Mouse (Mus musculus): Measurements from ENCODE around the gene Taf9.

Gene Taf9

GRCm38 (mm10) chr13:100651439-100652186, at the start of gene Taf9:
Gene Taf9, plus strand, starts transcription at chr13:100651579.
- no peak for DNase-seq

GRCm38 (mm10) chr13:100602239-100602902, 49.0 kb upstream of the Taf9 start:
- no peak for DNase-seq

- DNase-seq = no peak
These were observed 48.2 kb upstream of the Taf9 start for GRCm38 (mm10) chr13:100603031-100603737.

GRCm38 (mm10) chr13:100603738-100604095, 47.7 kb upstream of the Taf9 start:
- DNase-seq = no peak

GRCm38 (mm10) chr13:100605845-100606244, 45.5 kb upstream of the Taf9 start:
- DNase-seq = no peak

GRCm38 (mm10) chr13:100607756-100608155, 43.6 kb upstream of the Taf9 start:
- DNase-seq = no peak

- DNase-seq = no peak
These were observed 40.1 kb upstream of the Taf9 start for GRCm38 (mm10) chr13:100611266-100611665.

- DNase-seq = peak; percentile 73
These were observed 39.1 kb upstream of the Taf9 start for GRCm38 (mm10) chr13:100612251-100612650.

GRCm38 (mm10) chr13:100612903-100613302, 38.5 kb upstream of the Taf9 start:
- no peak for DNase-seq

GRCm38 (mm10) chr13:100616181-100617087, 34.9 kb upstream of the Taf9 start, which contains the start of gene Marveld2:
Gene Marveld2, minus strand, starts transcription at chr13:100616971.
- peak; percentile 88 for DNase-seq

- peak; percentile 58 for DNase-seq
These were observed 33.8 kb upstream of the Taf9 start for GRCm38 (mm10) chr13:100617583-100617982.

GRCm38 (mm10) chr13:100622241-100622640, 29.1 kb upstream of the Taf9 start:
- DNase-seq = no peak

GRCm38 (mm10) chr13:100634106-100634691, 17.2 kb upstream of the Taf9 start:
- DNase-seq = no peak

GRCm38 (mm10) chr13:100642471-100643209, 8.7 kb upstream of the Taf9 start:
- no peak for DNase-seq

GRCm38 (mm10) chr13:100648223-100648622, 3.2 kb upstream of the Taf9 start:
- no peak for DNase-seq

- peak; percentile 95 for DNase-seq
These were observed 585 bp upstream of the Taf9 start, which contains the start of the genes Ak6 and Rad17 for GRCm38 (mm10) chr13:100650550-100651438. Gene Ak6, plus strand, starts transcription at chr13:100650979. Gene Rad17, minus strand, starts transcription at chr13:100651051.

- DNase-seq = no peak
These were observed 6.7 kb downstream of the Taf9 start for GRCm38 (mm10) chr13:100658091-100658490.

- peak; percentile 50 for DNase-seq
These were observed 8.6 kb downstream of the Taf9 start for GRCm38 (mm10) chr13:100659864-100660456.

GRCm38 (mm10) chr13:100669291-100670022, 18.1 kb downstream of the Taf9 start, which contains the start of gene Ccdc125:
Gene Ccdc125, plus strand, starts transcription at chr13:100669717.
- DNase-seq = no peak
